Mouse (Mus musculus) left cerebral cortex, postnatal 36 days (tissue): ENCODE data around the gene Slc17a4. TPM values are rescaled to one million over a fixed set of nuclear protein-coding genes. Genes with fewer than 3 reads are reported as not detected.

Source experiments
- microRNA-seq: library from miRNA; unstranded; fragments of <30 nt; microRNA quantifications from one replicate; pipeline ENCODE4 v1.2.0, GENCODE M21; 2022
- total RNA-seq, 2 experiments: library from RNA; stranded (reverse); gene quantifications; 2 replicates each; pipeline ENCODE4 v1.2.3; 2021

The Slc17a4 gene
- total RNA-seq, 2 experiments from 2014 or later: not detected

Small RNA genes within 50 kb of the gene (microRNA-seq; reads per million reads assigned to microRNA genes)
- gene Gm44344: not detected

Other genes with a start within 250 kb of the Slc17a4 start
- 1 to 10 TPM; 2.5 to 2.9 TPM for gene Hist1h2ac, start 231.1 kb downstream of the Slc17a4 start, total RNA-seq
- 10 to 100 TPM; 32.1 to 33.8 TPM for gene Hist1h2bc, start 230.8 kb downstream of the Slc17a4 start, total RNA-seq
- not detected for gene Hist1h1t, start 219.2 kb downstream of the Slc17a4 start, total RNA-seq
- gene Hist1h4c, start 216.6 kb downstream of the Slc17a4 start, total RNA-seq: 100 to 1,000 TPM; 107 to 117 TPM
- 1 to 10 TPM; 2.4 to 3.7 TPM for gene Hfe, start 204.2 kb downstream of the Slc17a4 start, total RNA-seq
- gene Hist1h1c, start 176.2 kb downstream of the Slc17a4 start, total RNA-seq: 10 to 100 TPM; 68.2 to 74.7 TPM
- 1 to 10 TPM; 1.9 to 2.6 TPM for gene Hist1h3c, start 169.4 kb downstream of the Slc17a4 start, total RNA-seq
- 10 to 100 TPM; 17.9 to 19.8 TPM for gene Hist1h2bb, start 168.3 kb downstream of the Slc17a4 start, total RNA-seq
- gene Hist1h2ab, start 163.9 kb downstream of the Slc17a4 start, total RNA-seq: 10 to 100 TPM; 28.3 to 44.5 TPM
- 10 to 100 TPM in 1 of 2 experiments, 1 to 10 TPM in 1; 9.7 to 14.5 TPM for gene Hist1h3b, start 162.7 kb downstream of the Slc17a4 start, total RNA-seq
- 10 to 100 TPM; 87.5 to 90.3 TPM for gene Hist1h4b, start 158.0 kb downstream of the Slc17a4 start, total RNA-seq
- gene Hist1h4a, start 153.8 kb downstream of the Slc17a4 start, total RNA-seq: 10 to 100 TPM; 62.2 to 71.7 TPM
- 10 to 100 TPM; 41.3 to 42.8 TPM for gene Hist1h3a, start 152.6 kb downstream of the Slc17a4 start, total RNA-seq
- 10 to 100 TPM; 26.1 to 28.4 TPM for gene Hist1h1a, start 151.3 kb downstream of the Slc17a4 start, total RNA-seq
- gene Trim38, start 145.1 kb downstream of the Slc17a4 start, total RNA-seq: not detected
- gene Slc17a2, start 108.0 kb downstream of the Slc17a4 start, total RNA-seq: not detected
- not detected for gene Slc17a3, start 75.6 kb downstream of the Slc17a4 start, total RNA-seq
- gene Slc17a1, start 47.3 kb downstream of the Slc17a4 start, total RNA-seq: not detected
- not detected for gene Hist1h2ba, start 19.1 kb upstream of the Slc17a4 start, total RNA-seq
- not detected for gene Hist1h2aa, start 19.5 kb upstream of the Slc17a4 start, total RNA-seq
- gene Scgn, start 76.2 kb upstream of the Slc17a4 start, total RNA-seq: 1 to 10 TPM in 1 of 2 experiments, not detected in 1; 1.0 TPM